Mouse (Mus musculus) forebrain, embryonic 14.5 days (tissue): ENCODE results near the gene Chrnd. TPM values are rescaled to one million over a fixed set of nuclear protein-coding genes. Genes with fewer than 3 reads are reported as not detected.

Experiments used
- ATAC-seq: fragments of 200-750 bp; cut with Nextera tagmentation; 2 replicates; pipeline ENCODE4 v1.8.0; 2017; ENCODE audit warnings: mild to moderate bottlenecking, moderate library complexity
- DNase-seq: peaks from one replicate; pipeline ENCODE4 v3.0.0-alpha.2; 2015; ENCODE audit warnings: low spot score
- H3K27ac ChIP-seq: fragments of 300-500 bp; sonication (generic); 2 replicates; pipeline ENCODE4 v1.5.1; 2014; ENCODE audit warnings: low read depth, mild to moderate bottlenecking, control low read depth, low read length, moderate library complexity
- H3K27me3 ChIP-seq: fragments of 300-500 bp; sonication (generic); replicated peaks from 2 replicates; pipeline ENCODE4 v1.6.1; 2014; ENCODE audit warnings: low read length, control low read depth, mixed read lengths; ENCODE audit not compliant: control insufficient read depth, insufficient read depth
- H3K36me3 ChIP-seq: fragments of 300-500 bp; sonication (generic); 2 replicates; pipeline ENCODE4 v1.6.1; 2014; ENCODE audit warnings: low read length, control low read depth; ENCODE audit not compliant: control insufficient read depth, insufficient read depth
- H3K4me1 ChIP-seq: fragments of 300-500 bp; sonication (generic); 2 replicates; pipeline ENCODE4 v1.6.1; 2014; ENCODE audit warnings: antibody characterized with exemption, low read length, control low read depth; ENCODE audit not compliant: control insufficient read depth, insufficient read depth
- H3K4me2 ChIP-seq: fragments of 300-500 bp; sonication (generic); 2 replicates; pipeline ENCODE4 v1.6.1; 2014; ENCODE audit warnings: mild to moderate bottlenecking, control low read depth, low read length
- H3K4me3 ChIP-seq: fragments of 300-500 bp; sonication (generic); 2 replicates; pipeline ENCODE4 v1.5.1; 2014; ENCODE audit warnings: low read depth, low read length, control low read depth
- H3K9ac ChIP-seq: fragments of 300-500 bp; sonication (generic); 2 replicates; pipeline ENCODE4 v1.6.1; 2014; ENCODE audit warnings: mild to moderate bottlenecking, low read length, control low read depth, moderate library complexity
- H3K9me3 ChIP-seq: fragments of 300-500 bp; sonication (generic); replicated peaks from 2 replicates; pipeline ENCODE4 v1.6.1; 2016; ENCODE audit warnings: low read length, control low read depth, mixed read lengths; ENCODE audit not compliant: control insufficient read depth
- WGBS: fragments of 180-500 bp; shearing (Covaris S2); extraction: QIAGEN DNeasy Blood & Tissue Kit; methylation state at CpG from one replicate; pipeline ENCODE4 v1.1.7; 2014; 5-methylcytosine and 5-hydroxymethylcytosine counted together
- polyA plus RNA-seq: library from polyadenylated mRNA; unstranded; fragments of >200 nt; fragmentation: Nextera tagmentation; extraction: Ambion mirVana; gene quantifications from 2 replicates; pipeline ENCODE4 v1.2.1, GENCODE M21; 2014

Gene Chrnd
- polyA plus RNA-seq, 1 experiment from 2014 or later: not detected

DNA sequence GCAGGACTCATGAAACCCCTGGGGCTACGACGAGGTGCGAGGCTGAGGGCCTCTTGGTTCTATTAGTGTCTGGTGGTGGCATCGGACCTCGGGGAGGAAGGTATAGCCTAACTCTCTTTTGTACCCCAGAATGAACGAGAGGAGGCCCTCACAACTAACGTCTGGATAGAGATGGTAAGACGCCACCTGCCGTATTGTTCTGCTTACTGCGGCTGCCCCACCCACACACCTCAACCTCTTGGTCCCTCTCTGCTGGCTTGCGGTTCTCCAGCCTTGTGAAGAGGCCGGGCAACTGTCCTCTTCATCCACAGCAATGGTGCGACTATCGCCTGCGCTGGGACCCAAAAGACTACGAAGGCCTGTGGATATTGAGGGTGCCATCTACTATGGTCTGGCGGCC, 15.9 kb downstream of the Chrnd start:
- no peak overlapping the region for H3K4me2 ChIP-seq
- H3K9ac ChIP-seq: no peak overlapping the region
- no peak overlapping the region for H3K4me3 ChIP-seq
- no peak for DNase-seq
- no peak for ATAC-seq
- no peaks in the 10 kb centered on the region for H3K9me3 ChIP-seq
- no peaks in the 10 kb centered on the region for H3K36me3 ChIP-seq
- H3K27me3 ChIP-seq: 0 out of 2 replicates have a peak, but pooled peaks cover 6% of the 10 kb centered on the region
- WGBS: 18% methylated on average over 17 of the region's 17 CpGs
- H3K27ac ChIP-seq: no peak overlapping the region
- no peaks in the 10 kb centered on the region for H3K4me1 ChIP-seq

DNA sequence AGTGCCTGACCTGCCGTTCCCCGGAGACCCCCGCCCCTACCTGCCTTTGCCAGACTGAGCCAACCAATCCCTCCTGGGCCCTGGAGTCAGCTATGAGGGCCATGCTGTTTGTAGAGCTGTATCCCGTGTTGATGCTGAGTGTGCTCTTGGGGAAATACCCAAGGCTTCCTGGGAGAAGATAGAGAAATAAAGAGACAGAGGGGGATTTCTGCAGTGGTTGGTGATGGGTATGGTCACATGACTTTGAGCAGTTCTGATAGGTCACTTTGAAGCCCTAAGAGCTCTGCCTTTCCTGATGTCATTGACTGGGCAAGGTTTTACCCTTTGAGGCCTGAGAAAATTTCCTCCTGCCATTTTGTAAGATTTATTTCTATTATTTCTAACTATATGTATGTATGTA, 21.0 kb downstream of the Chrnd start:
- H3K4me2 ChIP-seq: no peak overlapping the region
- no peak for ATAC-seq
- 89% methylated on average over 4 of the region's 4 CpGs for WGBS
- H3K9me3 ChIP-seq: no peaks in the 10 kb centered on the region
- H3K27me3 ChIP-seq: 0 out of 2 replicates have a peak, but pooled peaks cover 2% of the 10 kb centered on the region
- H3K9ac ChIP-seq: no peak overlapping the region
- peaks cover 18% of the 10 kb centered on the region for H3K4me1 ChIP-seq
- DNase-seq: no peak
- no peak overlapping the region for H3K27ac ChIP-seq
- no peak overlapping the region for H3K4me3 ChIP-seq
- no peaks in the 10 kb centered on the region for H3K36me3 ChIP-seq

DNA sequence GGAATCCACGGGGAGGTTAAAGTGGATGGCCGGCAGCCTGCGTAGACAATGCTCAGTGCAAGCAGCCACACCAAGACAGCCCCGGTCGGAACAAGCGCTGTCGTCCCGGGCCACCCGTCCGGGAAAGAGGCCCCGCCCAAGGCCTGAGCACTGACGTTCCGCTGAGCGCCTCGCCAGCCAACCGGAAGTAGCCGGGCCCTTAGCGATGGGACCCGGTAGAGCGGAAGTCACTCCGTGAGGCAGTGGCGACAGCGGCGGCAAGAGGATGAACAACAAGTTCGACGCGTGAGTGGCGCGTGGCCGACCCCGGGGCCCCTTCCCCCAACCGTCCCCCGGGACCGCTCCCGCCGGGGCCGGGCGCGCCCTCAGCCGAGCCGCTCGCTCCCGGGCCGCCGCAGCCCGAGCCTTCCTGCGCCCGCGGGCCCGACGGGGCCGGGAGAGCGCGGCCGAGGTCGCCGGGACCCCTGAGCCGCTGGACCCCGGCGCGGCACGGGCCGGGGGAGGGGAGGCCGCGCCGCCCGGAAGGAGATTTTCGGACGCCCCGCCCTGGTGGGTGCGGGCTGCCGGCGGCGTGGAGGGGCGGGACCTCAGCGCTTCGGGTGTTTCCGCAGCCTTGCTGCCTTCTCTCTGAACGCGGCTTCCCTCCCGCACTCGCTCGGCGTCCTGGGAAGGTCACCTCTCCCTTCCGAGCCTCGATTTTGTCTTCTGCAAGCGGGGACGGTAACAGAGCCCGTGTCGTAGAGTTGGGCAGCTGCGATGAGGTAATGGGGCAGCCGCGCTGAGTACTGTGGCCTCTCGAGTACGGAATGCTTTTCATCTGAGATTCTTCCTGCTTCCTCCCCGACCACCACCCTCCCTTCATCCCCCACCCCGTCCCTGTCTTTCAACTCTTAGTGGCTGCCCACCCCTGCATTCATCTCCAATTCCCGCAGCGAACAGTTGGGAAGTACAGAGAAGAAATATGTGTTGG, 23.6 kb downstream of the Chrnd start, which contains the start of gene Eif4e2:
Eif4e2 (plus strand) TSS at position 180 of the 970 bp plus-strand sequence.
- peaks cover 21% of the 10 kb centered on the region for H3K4me1 ChIP-seq
- DNase-seq (peak; percentile 97), ATAC-seq (peak; percentile 98)
- no peaks in the 10 kb centered on the region for H3K9me3 ChIP-seq
- H3K27me3 ChIP-seq: no peaks in the 10 kb centered on the region
- peak within 1 kb of the TSS; percentile 89 for H3K4me3 ChIP-seq
- H3K36me3 ChIP-seq: peaks cover 13% of the 10 kb centered on the region
- H3K27ac ChIP-seq: peak within 1 kb of the TSS; percentile 98
- H3K9ac ChIP-seq: peak within 1 kb of the TSS; percentile 93
- WGBS: under 1% methylated on average over 72 of the region's 99 CpGs
- H3K4me2 ChIP-seq: peak within 1 kb of the TSS; percentile 75

DNA sequence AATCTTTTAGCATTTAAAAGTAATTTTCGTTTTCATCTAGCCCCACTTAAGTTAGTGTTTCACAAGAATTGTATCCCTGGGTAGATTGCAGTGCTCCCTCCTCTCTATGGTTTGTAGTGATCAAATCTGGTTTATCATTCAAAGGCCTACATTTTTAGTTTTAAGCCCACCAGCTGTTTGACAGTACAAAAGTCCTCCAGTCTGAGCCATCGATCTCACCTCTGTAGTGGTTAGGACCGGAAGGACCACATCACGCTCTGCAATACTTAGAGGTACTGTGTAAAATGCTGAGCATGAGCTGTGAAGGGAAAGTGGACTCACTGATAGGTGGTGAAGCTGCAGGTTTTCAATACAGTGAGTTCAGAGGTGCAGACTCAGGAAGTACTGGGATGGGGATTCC, 24.3 kb downstream of the Chrnd start:
- 41% methylated on average over 4 of the region's 4 CpGs for WGBS

DNA sequence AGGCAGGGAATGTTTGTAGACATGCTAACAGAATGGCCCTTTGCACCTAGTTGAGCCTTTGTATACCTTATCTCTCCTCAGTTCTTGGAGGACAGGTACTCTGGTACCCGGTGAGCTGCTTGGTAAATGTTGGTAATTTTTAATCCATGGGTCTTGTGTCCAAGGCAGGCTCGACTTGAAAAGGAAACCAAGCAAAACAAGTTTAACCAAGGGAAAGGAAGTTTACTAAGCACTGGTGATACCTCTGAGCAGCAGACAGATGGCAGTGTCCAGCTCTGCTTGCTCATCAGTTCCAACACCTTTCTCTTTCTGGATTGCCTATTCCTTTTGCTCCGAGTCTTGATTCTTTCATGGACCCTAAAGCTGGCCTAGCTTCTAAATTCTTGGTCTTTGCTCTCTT, 27.5 kb downstream of the Chrnd start:
- H3K4me1 ChIP-seq: peaks cover 20% of the 10 kb centered on the region
- ATAC-seq: no peak

More for the DNA sequence above, 24.3 kb downstream of the Chrnd start:
- peak overlapping the region; percentile 89 for H3K4me3 ChIP-seq
- DNase-seq: no peak
- H3K9me3 ChIP-seq: no peaks in the 10 kb centered on the region
- H3K4me2 ChIP-seq: peak overlapping the region; percentile 75
- ATAC-seq: no peak
- no peaks in the 10 kb centered on the region for H3K27me3 ChIP-seq
- H3K27ac ChIP-seq: peak overlapping the region; percentile 98
- peak overlapping the region; percentile 93 for H3K9ac ChIP-seq
- H3K36me3 ChIP-seq: peaks cover 19% of the 10 kb centered on the region
- peaks cover 21% of the 10 kb centered on the region for H3K4me1 ChIP-seq

DNA sequence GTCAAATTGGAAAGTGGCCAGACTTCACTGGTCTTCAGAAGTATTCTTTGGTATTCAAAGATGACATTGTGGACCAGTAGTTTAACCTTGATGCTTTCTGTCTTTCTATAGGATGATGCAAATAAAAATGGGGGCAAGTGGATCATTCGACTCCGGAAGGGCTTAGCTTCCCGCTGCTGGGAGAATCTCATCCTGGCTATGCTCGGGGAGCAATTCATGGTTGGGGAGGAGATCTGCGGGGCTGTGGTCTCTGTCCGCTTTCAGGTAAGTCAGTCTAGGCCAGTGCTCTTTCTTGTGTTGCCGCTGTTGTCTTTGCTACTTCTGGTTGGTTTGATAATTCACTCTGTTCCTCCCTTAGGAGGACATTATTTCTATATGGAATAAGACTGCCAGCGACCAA, 35.3 kb downstream of the Chrnd start:
- ATAC-seq (no peak), DNase-seq (no peak)
- Histone ChIP-seq H3K27ac (no peak overlapping the region), H3K4me1 (no peaks in the 10 kb centered on the region), H3K4me3 (no peak overlapping the region), H3K27me3 (no peaks in the 10 kb centered on the region), H3K4me2 (no peak overlapping the region), H3K9ac (no peak overlapping the region), H3K36me3 (peaks cover 99% of the 10 kb centered on the region), H3K9me3 (no peaks in the 10 kb centered on the region)
- 99% methylated on average over 8 of the region's 8 CpGs for WGBS

More for the DNA sequence above, 27.5 kb downstream of the Chrnd start:
- WGBS: 67% methylated on average over 3 of the region's 3 CpGs
- Histone ChIP-seq H3K9me3 (no peaks in the 10 kb centered on the region), H3K36me3 (peaks cover 51% of the 10 kb centered on the region), H3K27ac (no peak overlapping the region), H3K4me3 (no peak overlapping the region), H3K27me3 (no peaks in the 10 kb centered on the region), H3K9ac (no peak overlapping the region), H3K4me2 (no peak overlapping the region)
- DNase-seq: no peak

DNA sequence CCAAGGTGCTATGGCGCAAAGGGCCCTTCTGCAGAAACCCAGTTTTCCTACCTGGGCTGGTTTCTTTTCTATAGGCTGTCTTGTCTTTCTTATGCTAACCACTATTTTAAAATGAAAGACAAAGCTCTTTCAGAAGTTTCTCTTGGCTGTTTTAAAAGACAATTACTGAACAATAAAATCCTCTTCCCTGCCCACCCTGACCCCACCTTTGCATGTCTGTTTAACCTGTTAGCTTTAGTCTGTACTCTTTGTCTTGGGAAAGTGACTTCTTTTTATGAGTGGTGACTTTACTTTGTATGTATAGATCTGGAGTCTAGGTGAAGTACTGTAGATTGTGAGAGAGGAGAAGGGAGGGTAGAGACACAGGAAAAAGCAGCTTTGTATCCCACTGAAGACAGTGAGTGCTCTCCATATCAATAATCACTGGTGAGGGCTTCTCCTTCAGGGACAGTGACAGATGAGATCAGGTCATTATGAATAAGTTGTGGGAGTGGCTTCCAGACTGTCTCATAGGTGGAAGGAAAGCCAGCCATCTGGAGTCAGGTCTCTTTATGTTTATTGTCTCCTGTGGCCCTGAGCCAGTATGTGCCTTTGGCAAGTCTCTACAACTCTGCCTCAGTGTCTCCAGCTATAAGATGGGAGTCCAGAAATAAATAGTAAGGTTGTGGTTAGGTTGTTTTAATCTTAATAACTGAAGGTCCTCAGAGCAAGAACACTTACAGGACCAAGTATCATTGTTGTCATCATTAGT, 36.2 kb downstream of the Chrnd start:
- peaks cover 97% of the 10 kb centered on the region for H3K36me3 ChIP-seq

DNA sequence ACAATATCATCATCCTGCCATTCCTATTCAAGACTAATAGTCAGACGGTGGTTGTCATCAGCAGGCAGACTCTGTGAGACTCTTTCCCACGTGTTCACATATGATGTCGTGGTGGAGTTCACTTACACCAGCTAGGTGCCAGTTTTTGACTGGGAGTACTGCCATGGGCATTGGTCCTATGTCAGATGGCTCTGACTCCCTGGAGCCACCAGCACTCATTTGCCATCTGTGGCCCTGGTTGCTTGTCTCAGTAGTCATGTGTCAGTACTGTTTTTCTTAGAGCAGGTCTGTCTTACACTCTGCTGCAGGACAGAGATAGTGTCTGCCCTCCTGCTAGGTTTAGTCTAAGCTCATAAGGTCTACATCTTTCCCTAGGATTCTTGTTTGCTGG, 36.7 kb downstream of the Chrnd start:
- DNase-seq (no peak), ATAC-seq (no peak)
- Histone ChIP-seq H3K4me1 (no peaks in the 10 kb centered on the region), H3K27ac (no peak overlapping the region), H3K4me2 (no peak overlapping the region), H3K27me3 (no peaks in the 10 kb centered on the region), H3K36me3 (peaks cover 97% of the 10 kb centered on the region), H3K4me3 (no peak overlapping the region), H3K9me3 (no peaks in the 10 kb centered on the region), H3K9ac (no peak overlapping the region)
- 92% methylated on average over 3 of the region's 3 CpGs for WGBS

More for the DNA sequence above, 36.2 kb downstream of the Chrnd start:
- Histone ChIP-seq H3K9ac (no peak overlapping the region), H3K4me2 (no peak overlapping the region), H3K27ac (no peak overlapping the region), H3K9me3 (no peaks in the 10 kb centered on the region), H3K4me3 (no peak overlapping the region), H3K27me3 (no peaks in the 10 kb centered on the region), H3K4me1 (no peaks in the 10 kb centered on the region)
- DNase-seq: no peak
- ATAC-seq: no peak
- 100% methylated on average over 1 of the region's 1 CpGs for WGBS
